ENCODE assay signal across 20 mouse cellular contexts in the genomic region with DNA sequence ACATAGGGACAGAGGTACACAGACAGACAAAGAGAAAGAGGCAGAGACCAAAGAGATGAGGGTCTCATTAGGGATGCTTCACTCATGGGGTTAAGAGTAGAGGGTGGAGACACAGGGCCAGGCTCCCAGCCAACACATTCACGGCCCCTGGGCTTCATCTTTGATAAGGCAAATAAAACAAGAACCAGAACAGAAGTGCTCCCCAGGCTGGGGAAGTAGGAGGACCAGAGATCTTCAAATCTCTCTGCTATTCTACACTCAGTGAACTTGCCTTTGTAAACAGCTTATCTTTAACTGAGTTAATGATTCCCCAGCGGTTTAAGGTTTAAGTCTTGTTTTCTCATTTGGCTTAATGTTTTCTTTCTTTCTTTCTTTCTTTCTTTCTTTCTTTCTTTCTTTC. TPM values are rescaled to one million over a fixed set of nuclear protein-coding genes. Genes with fewer than 3 reads are reported as not detected.
DNase-seq lines count a peak whose midpoint lies in the region; ATAC-seq and TF ChIP-seq lines count a peak whose summit lies in the region.
"Had no signal": no experiment of that assay in that cellular context is flagged by ENCODE, and none has a peak within 500 bp of the region (broad histone marks: within the 10 kb centered on the region; RNA-seq: fewer than 3 reads in every experiment).

No protein-coding gene starts in this region.

- TF ChIP-seq POLR2A in liver, adult 2 months (IDR thresholded peaks at IDR 0.05; ENCODE audit: extremely low read depth, insufficient read depth, low read length): no peak
- no peak for TF ChIP-seq POLR2A in kidney, adult 2 months (IDR thresholded peaks at IDR 0.05; ENCODE audit: low read depth, low read length)

- H3K27ac ChIP-seq in liver, adult 2 months (replicated peaks; ENCODE audit: insufficient read depth, low read depth, low read length): peak overlapping the region; percentile 96
- no peak overlapping the region for H3K27ac ChIP-seq in liver, embryonic 11.5 days (ENCODE audit: low read depth, low read length)
- H3K27ac ChIP-seq in kidney, adult 2 months (ENCODE audit: insufficient read depth, low read depth, low read length): peak overlapping the region; percentile 85
- H3K27ac ChIP-seq: liver, embryonic 13.5 days; midbrain, embryonic 10.5 days had no signal

- no peak overlapping the region for H3K4me2 ChIP-seq in liver, embryonic 11.5 days
- H3K4me2 ChIP-seq: heart, embryonic 12.5 days; liver, embryonic 13.5 days had no signal

- no peak for TF ChIP-seq CTCF in liver, adult 2 months (IDR thresholded peaks at IDR 0.05; ENCODE audit: low read depth, low read length)
- TF ChIP-seq CTCF in kidney, adult 2 months (conservative IDR thresholded peaks at IDR 0.05; ENCODE audit: insufficient read depth, insufficient read length, low read depth, low read length): no peak

- no peaks in the 10 kb centered on the region for H3K9me3 ChIP-seq in liver, embryonic 11.5 days (ENCODE audit: control insufficient read depth, low read length)
- H3K9me3 ChIP-seq: heart, embryonic 12.5 days; liver, embryonic 13.5 days; midbrain, embryonic 10.5 days had no signal

- no peak for ATAC-seq in liver, embryonic 11.5 days (replicated peaks; ENCODE audit: low FRiP score)
- no peak for ATAC-seq in cerebellum, adult (ENCODE audit: insufficient number of reproducible peaks, low FRiP score, low TSS enrichment)
- no peak for ATAC-seq in megakaryocyte-erythroid progenitor cell, adult 5-6 weeks (replicated peaks; ENCODE audit: low FRiP score, low TSS enrichment, poor library complexity, severe bottlenecking)
- ATAC-seq: forebrain, postnatal 0 days had no signal

- no peaks in the 10 kb centered on the region for H3K27me3 ChIP-seq in liver, adult 2 months (ENCODE audit: control insufficient read depth, insufficient read depth, low read length)
- H3K27me3 ChIP-seq in liver, embryonic 11.5 days (replicated peaks; ENCODE audit: control insufficient read depth, insufficient read depth, low read length): no peaks in the 10 kb centered on the region
- H3K27me3 ChIP-seq in kidney, adult 2 months (replicated peaks; ENCODE audit: control insufficient read depth, insufficient read depth, low read length): no peaks in the 10 kb centered on the region
- H3K27me3 ChIP-seq: heart, embryonic 12.5 days; liver, embryonic 13.5 days had no signal

- 9% methylated on average over 2 of the region's 2 CpGs for WGBS in liver, adult 2 months
- 37% methylated on average over 2 of the region's 2 CpGs for WGBS in liver, embryonic 11.5 days
- WGBS in kidney, adult 2 months: 18% methylated on average over 2 of the region's 2 CpGs

- H3K36me3 ChIP-seq in liver, adult 2 months (ENCODE audit: control insufficient read depth, insufficient read depth, low read length): peaks cover 4% of the 10 kb centered on the region
- H3K36me3 ChIP-seq in liver, embryonic 11.5 days (ENCODE audit: control insufficient read depth, insufficient read depth, low read length): no peaks in the 10 kb centered on the region
- no peaks in the 10 kb centered on the region for H3K36me3 ChIP-seq in kidney, adult 2 months (ENCODE audit: control insufficient read depth, insufficient read depth, low read length)
- H3K36me3 ChIP-seq: heart, embryonic 12.5 days; liver, embryonic 13.5 days; midbrain, embryonic 10.5 days had no signal

- no peak overlapping the region for H3K4me3 ChIP-seq in liver, adult 2 months (ENCODE audit: insufficient read depth, low read depth, low read length)
- no peak overlapping the region for H3K4me3 ChIP-seq in liver, embryonic 11.5 days (ENCODE audit: low read depth, low read length)
- H3K4me3 ChIP-seq in kidney, adult 2 months (ENCODE audit: insufficient read depth, low read depth, low read length): no peak overlapping the region
- H3K4me3 ChIP-seq: erythroblast, embryonic 14.5 days; heart, embryonic 12.5 days; liver, embryonic 13.5 days; midbrain, embryonic 10.5 days had no signal

- H3K9ac ChIP-seq in liver, adult 2 months (ENCODE audit: low read depth, low read length): peak overlapping the region; percentile 50; the same call in 1 of the 2 replicates
- no peak overlapping the region for H3K9ac ChIP-seq in liver, embryonic 11.5 days (ENCODE audit: low read depth, low read length)
- H3K9ac ChIP-seq: forebrain, postnatal 0 days; heart, embryonic 12.5 days; liver, embryonic 13.5 days had no signal

- no peaks in the 10 kb centered on the region for H3K79me2 ChIP-seq in liver, adult 2 months (ENCODE audit: control insufficient read depth, insufficient read depth, low read length)

- DNase-seq in liver, adult 2 months (ENCODE audit: extremely low read depth, low read depth, low spot score): peak; percentile 95
- DNase-seq in liver, embryonic 11.5 days (ENCODE audit: low spot score): no peak
- DNase-seq in NIH3T3 (ENCODE audit: low read depth): peak; percentile 29
- DNase-seq in kidney, adult 2 months: peak; percentile 70
- peak; percentile 53 to 54 for DNase-seq in kidney, postnatal 36 days
- DNase-seq: adrenal gland, postnatal 25 days; cerebellum, postnatal 14 days; forebrain, postnatal 0 days; gastrocnemius, postnatal 14 days; liver, embryonic 13.5 days; right cerebral cortex, postnatal 4 days; thymus, postnatal 14 days had no signal

- H3K4me1 ChIP-seq in liver, adult 2 months (ENCODE audit: control insufficient read depth, insufficient read depth, low read length): peaks cover 22% of the 10 kb centered on the region
- H3K4me1 ChIP-seq in liver, embryonic 11.5 days (replicated peaks; ENCODE audit: control insufficient read depth, insufficient read depth, low read length): no peaks in the 10 kb centered on the region; the same call in none of the 2 replicates
- peaks cover 34% of the 10 kb centered on the region for H3K4me1 ChIP-seq in kidney, adult 2 months (ENCODE audit: control insufficient read depth, insufficient read depth, low read length)

RNA-seq across cellular contexts. Expression of gene Inmt, which starts 0.6 kb away (rescaled TPM):
- total RNA-seq in liver, adult 2 months (2014; rRNA removed): 2,150 and 2,435 TPM in 2 replicates
- 370 and 421 TPM in 2 replicates for polyA plus RNA-seq in liver, adult 2 months (2012; rRNA removed)
- polyA plus RNA-seq in liver, embryonic 11.5 days (2014; fragmentation: Nextera tagmentation; extraction: Ambion mirVana): 0.58 and 1.0 TPM in 2 replicates
- polyA plus RNA-seq in kidney, adult 2 months (2012; rRNA removed): 27.0 and 30.3 TPM in 2 replicates
- total RNA-seq in megakaryocyte-erythroid progenitor cell, adult 5-6 weeks (2014; fragmentation: Nextera tagmentation): not detected in 2 replicates
- not detected in 2 replicates for total RNA-seq in megakaryocyte-erythroid progenitor cell, adult 5-6 weeks (2017)
- total RNA-seq: forebrain, postnatal 0 days; hematopoietic stem cell, adult 5-6 weeks had no signal
- polyA plus RNA-seq: C2C12; erythroblast, embryonic 14.5 days; forebrain, postnatal 0 days; heart, embryonic 12.5 days; neural tube, embryonic 14.5 days had no signal

RNA-seq across cellular contexts. Expression of gene Mindy4, which starts 27.7 kb away (rescaled TPM):
- total RNA-seq in liver, adult 2 months (2014; rRNA removed): 4.1 and 7.7 TPM in 2 replicates
- 3.3 and 4.3 TPM in 2 replicates for polyA plus RNA-seq in liver, adult 2 months (2012; rRNA removed)
- polyA plus RNA-seq in liver, embryonic 11.5 days (2014; fragmentation: Nextera tagmentation; extraction: Ambion mirVana): 5.6 and 6.9 TPM in 2 replicates
- 14.3 and 14.6 TPM in 2 replicates for polyA plus RNA-seq in kidney, adult 2 months (2012; rRNA removed)
- 2.1 and 5.5 TPM in 2 replicates for total RNA-seq in megakaryocyte-erythroid progenitor cell, adult 5-6 weeks (2014; fragmentation: Nextera tagmentation)
- 4.9 and 10.6 TPM in 2 replicates for total RNA-seq in megakaryocyte-erythroid progenitor cell, adult 5-6 weeks (2017)

RNA-seq across cellular contexts. Expression of gene Crhr2, which starts 42.6 kb away (rescaled TPM):
- total RNA-seq in liver, adult 2 months (2014; rRNA removed): 0.09 and 0.13 TPM in 2 replicates
- 0.64 and 1.2 TPM in 2 replicates for polyA plus RNA-seq in liver, adult 2 months (2012; rRNA removed)
- 0.95 and 1.0 TPM in 2 replicates for polyA plus RNA-seq in liver, embryonic 11.5 days (2014; fragmentation: Nextera tagmentation; extraction: Ambion mirVana)
- 0.98 and 1.5 TPM in 2 replicates for polyA plus RNA-seq in kidney, adult 2 months (2012; rRNA removed)
- total RNA-seq in megakaryocyte-erythroid progenitor cell, adult 5-6 weeks (2014; fragmentation: Nextera tagmentation): not detected in 2 replicates
- total RNA-seq in megakaryocyte-erythroid progenitor cell, adult 5-6 weeks (2017): not detected in 2 replicates
- total RNA-seq: adrenal gland, postnatal 25 days; hematopoietic stem cell, adult 5-6 weeks had no signal
- polyA plus RNA-seq: erythroblast, embryonic 14.5 days had no signal

Comparison
In these comparisons a context has a peak if more than half of its experiments do, and no peak if none do; other contexts are left out.
1. RNA of gene Inmt, which starts 0.6 kb away (polyA plus RNA-seq): 370 to 421 TPM in liver, adult 2 months and 27.0 to 30.3 TPM in kidney, adult 2 months; 0.58 to 1.0 TPM in liver, embryonic 11.5 days; every median in the first group is over 10 times any median in the second.